Mouse (Mus musculus) kidney, adult 9 months (tissue): ENCODE data around the gene Gm21746.
"Not testable (repeated sequence)": the region's sequence is repeated elsewhere in the genome, so short reads cannot be mapped to it uniquely, and the experiment has no call there.

Source experiments
- DNase-seq: peaks from one replicate; pipeline ENCODE4 v3.0.0; 2022

The Gm21746 gene

GRCm38 (mm10) chrY:6237895-6238294 is at the start of gene Gm21746:
Gene Gm21746 (minus strand): TSS chrY:6237995.
- DNase-seq: not testable (repeated sequence)

- not testable (repeated sequence) for DNase-seq
Observed at GRCm38 (mm10) chrY:6266798-6267197, 29.0 kb upstream of the Gm21746 start, which contains the start of gene Gm20873. Gene Gm20873 (plus strand): TSS chrY:6267098.
